8 mouse cellular contexts compared by ENCODE assay signal in the genomic region with DNA sequence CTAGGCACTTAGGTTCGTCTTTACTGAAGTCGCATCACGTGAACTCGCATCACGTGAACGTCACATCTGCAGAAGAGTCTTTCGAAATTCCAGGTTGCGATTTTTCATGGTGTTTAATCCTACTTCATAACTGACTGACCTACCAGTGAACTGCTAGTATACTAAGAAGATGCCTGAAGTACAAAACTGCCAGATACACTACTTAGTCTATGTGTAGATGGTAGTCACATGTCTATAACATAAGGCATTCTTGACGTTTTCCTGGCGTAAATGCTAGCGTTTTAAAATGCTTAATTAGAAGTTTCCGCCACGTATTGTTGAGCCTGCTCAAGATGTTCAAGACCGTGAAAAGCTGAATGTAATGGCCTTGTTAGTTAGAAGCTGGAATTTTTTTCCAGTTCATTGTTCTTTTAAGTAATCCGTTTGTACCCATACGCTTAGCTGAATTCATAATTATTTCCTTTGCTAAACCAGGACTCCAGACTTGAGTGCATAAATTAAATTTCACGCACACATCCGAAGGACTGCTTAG. TPM values are rescaled to one million over a fixed set of nuclear protein-coding genes. Genes with fewer than 3 reads are reported as not detected.
A peak's percentile ranks its signal among the peaks of the same experiment; 100 is the strongest.
DNase-seq lines count a peak whose midpoint lies in the region; ATAC-seq lines count a peak whose summit lies in the region.

No protein-coding gene starts in this region.

- H3K36me3 ChIP-seq in heart, embryonic 15.5 days, result no peaks in the 10 kb centered on the region
- H3K36me3 ChIP-seq in embryonic facial prominence, embryonic 10.5 days (replicated peaks), result no peaks in the 10 kb centered on the region
- H3K36me3 ChIP-seq in intestine, embryonic 16.5 days (ENCODE audit: control insufficient read depth, insufficient read depth, low read length), result no peaks in the 10 kb centered on the region
- H3K36me3 ChIP-seq in neural tube, embryonic 12.5 days, result no peaks in the 10 kb centered on the region

- no peak for DNase-seq in heart, adult 18-20 months
- DNase-seq in embryonic facial prominence, embryonic 10.5 days (ENCODE audit: low spot score), result peak; percentile 35
- DNase-seq in layer of hippocampus, adult 9-10 months (ENCODE audit: low spot score), result no peak
- no peak for DNase-seq in testis, postnatal 14 days (ENCODE audit: low spot score)
- DNase-seq in yolk sac, embryonic 10.5 days (ENCODE audit: low spot score), result no peak

- H3K4me2 ChIP-seq in heart, embryonic 15.5 days, result peak overlapping the region; percentile 97
- H3K4me2 ChIP-seq in intestine, embryonic 16.5 days (ENCODE audit: low read depth, low read length), result peak overlapping the region; percentile 93
- H3K4me2 ChIP-seq in neural tube, embryonic 12.5 days (replicated peaks), result peak overlapping the region; percentile 96

- 0 out of 2 replicates have a peak, but pooled peaks cover 3% of the 10 kb centered on the region for H3K4me1 ChIP-seq in heart, embryonic 15.5 days (replicated peaks)
- H3K4me1 ChIP-seq in embryonic facial prominence, embryonic 10.5 days, result peaks cover 54% of the 10 kb centered on the region
- peaks cover 7% of the 10 kb centered on the region for H3K4me1 ChIP-seq in intestine, embryonic 16.5 days (ENCODE audit: control insufficient read depth, insufficient read depth, low read length)
- H3K4me1 ChIP-seq in neural tube, embryonic 12.5 days, result peaks cover 4% of the 10 kb centered on the region; the same call in 1 of the 2 replicates

- H3K9me3 ChIP-seq in heart, embryonic 15.5 days (replicated peaks), result no peaks in the 10 kb centered on the region
- no peaks in the 10 kb centered on the region for H3K9me3 ChIP-seq in embryonic facial prominence, embryonic 10.5 days
- no peaks in the 10 kb centered on the region for H3K9me3 ChIP-seq in intestine, embryonic 16.5 days (ENCODE audit: control insufficient read depth, low read length)
- no peaks in the 10 kb centered on the region for H3K9me3 ChIP-seq in neural tube, embryonic 12.5 days

- no peak for ATAC-seq in heart, embryonic 15.5 days (replicated peaks; ENCODE audit: insufficient number of reproducible peaks, insufficient read depth, low FRiP score, low read depth)
- no peak for ATAC-seq in intestine, embryonic 16.5 days
- ATAC-seq in neural tube, embryonic 12.5 days (ENCODE audit: low FRiP score, low read depth), result peak; percentile 14; the same call in 1 of the 2 replicates

- peak overlapping the region; percentile 84 for H3K9ac ChIP-seq in heart, embryonic 15.5 days
- H3K9ac ChIP-seq in intestine, embryonic 16.5 days (ENCODE audit: low read depth, low read length), result peak overlapping the region; percentile 94; the same call in 1 of the 2 replicates
- H3K9ac ChIP-seq in neural tube, embryonic 12.5 days, result peak overlapping the region; percentile 67; the same call in 1 of the 2 replicates

- 23% methylated on average over 18 of the region's 18 CpGs for WGBS in heart, embryonic 15.5 days
- 5% methylated on average over 18 of the region's 18 CpGs for WGBS in embryonic facial prominence, embryonic 10.5 days
- WGBS in intestine, embryonic 16.5 days, result 35% methylated on average over 18 of the region's 18 CpGs
- 6% methylated on average over 18 of the region's 18 CpGs for WGBS in neural tube, embryonic 12.5 days

- H3K4me3 ChIP-seq in heart, embryonic 15.5 days, result peak overlapping the region; percentile 53
- peak overlapping the region; percentile 76 for H3K4me3 ChIP-seq in embryonic facial prominence, embryonic 10.5 days
- H3K4me3 ChIP-seq in intestine, embryonic 16.5 days (ENCODE audit: low read length), result peak overlapping the region; percentile 73
- peak overlapping the region; percentile 60; the same call in 1 of the 2 replicates for H3K4me3 ChIP-seq in neural tube, embryonic 12.5 days

- peak overlapping the region; percentile 74; the same call in 1 of the 2 replicates for H3K27ac ChIP-seq in heart, embryonic 15.5 days
- H3K27ac ChIP-seq in embryonic facial prominence, embryonic 10.5 days (replicated peaks), result peak overlapping the region; percentile 95
- peak overlapping the region; percentile 99; the same call in 1 of the 2 replicates for H3K27ac ChIP-seq in intestine, embryonic 16.5 days (ENCODE audit: low read length)
- H3K27ac ChIP-seq in neural tube, embryonic 12.5 days, result no peak overlapping the region

- peaks cover 4% of the 10 kb centered on the region; the same call in 1 of the 2 replicates for H3K27me3 ChIP-seq in heart, embryonic 15.5 days
- peaks cover 31% of the 10 kb centered on the region for H3K27me3 ChIP-seq in embryonic facial prominence, embryonic 10.5 days (replicated peaks; ENCODE audit: low read depth, poor library complexity, severe bottlenecking)
- no peaks in the 10 kb centered on the region for H3K27me3 ChIP-seq in intestine, embryonic 16.5 days (replicated peaks; ENCODE audit: control insufficient read depth, insufficient read depth, low read length)
- 0 out of 2 replicates have a peak, but pooled peaks cover 4% of the 10 kb centered on the region for H3K27me3 ChIP-seq in neural tube, embryonic 12.5 days (replicated peaks)

RNA-seq across cellular contexts. Expression of a gene that starts 7.9 kb away (rescaled TPM):
- 4.8 and 7.2 TPM in 2 replicates for polyA plus RNA-seq in heart, embryonic 15.5 days (2015; fragmentation: Nextera tagmentation; extraction: Ambion mirVana)
- total RNA-seq in heart, adult 18-20 months (2021), result 1 to 10 TPM; 2.5 to 2.7 TPM
- polyA plus RNA-seq in embryonic facial prominence, embryonic 10.5 days (2016; fragmentation: Nextera tagmentation; extraction: Ambion mirVana), result 4.0 and 5.3 TPM in 2 replicates
- polyA plus RNA-seq in intestine, embryonic 16.5 days (2015; fragmentation: Nextera tagmentation; extraction: Ambion mirVana), result 6.2 and 7.3 TPM in 2 replicates
- 6.1 and 7.6 TPM in 2 replicates for polyA plus RNA-seq in neural tube, embryonic 12.5 days (2016; fragmentation: Nextera tagmentation; extraction: Ambion mirVana)
